Mouse (Mus musculus): ENCODE data around the gene Ralgapa2. TPM values are rescaled to one million over a fixed set of nuclear protein-coding genes. Genes with fewer than 3 reads are reported as not detected.

Ralgapa2 gene
- polyA plus RNA-seq, 1 experiment = 2.3 TPM

- Histone ChIP-seq H3K79me2 (ENCODE audit: control insufficient read depth, insufficient read depth) (no peaks in the 10 kb centered on the region), H3K36me3 (ENCODE audit: control insufficient read depth, insufficient read depth) (no peaks in the 10 kb centered on the region), H3ac (ENCODE audit: control insufficient read depth, insufficient read length, low read depth) (no peak overlapping the region), H3K4me3 (ENCODE audit: insufficient read depth, poor library complexity, severe bottlenecking) (no peak overlapping the region), H3K79me3 (ENCODE audit: low read depth) (no peaks in the 10 kb centered on the region), H3K27me3 (ENCODE audit: control insufficient read depth, insufficient read depth, insufficient read length) (no peaks in the 10 kb centered on the region)
- TF ChIP-seq MYOD1 (IDR thresholded peaks at IDR 0.05; ENCODE audit: control insufficient read depth, insufficient read length, low read depth) (no peak), MAX (IDR thresholded peaks at IDR 0.05) (no peak), MYOG (IDR thresholded peaks at IDR 0.05; ENCODE audit: control insufficient read depth, extremely low read depth, insufficient read length) (no peak)
These were observed 266.7 kb downstream of the Ralgapa2 start for GRCm38 (mm10) chr2:146245401-146245800.

GRCm38 (mm10) chr2:146244049-146244448 lies 268.1 kb downstream of the Ralgapa2 start:
- Histone ChIP-seq H3K79me2 (ENCODE audit: control insufficient read depth, insufficient read depth) (no peaks in the 10 kb centered on the region), H3K27me3 (ENCODE audit: control insufficient read depth, insufficient read depth, insufficient read length) (no peaks in the 10 kb centered on the region), H3K36me3 (ENCODE audit: control insufficient read depth, insufficient read depth) (no peaks in the 10 kb centered on the region), H3K79me3 (ENCODE audit: low read depth) (no peaks in the 10 kb centered on the region), H3K4me3 (ENCODE audit: insufficient read depth, poor library complexity, severe bottlenecking) (no peak overlapping the region), H3ac (ENCODE audit: control insufficient read depth, insufficient read length, low read depth) (no peak overlapping the region)
- TF ChIP-seq MYOD1 (IDR thresholded peaks at IDR 0.05; ENCODE audit: control insufficient read depth, insufficient read length, low read depth) (no peak), FOSL1 (IDR thresholded peaks at IDR 0.05; ENCODE audit: insufficient read depth, low read length, poor library complexity, severe bottlenecking) (no peak), USF1 (IDR thresholded peaks at IDR 0.05; ENCODE audit: low read depth) (no peak), MAX (IDR thresholded peaks at IDR 0.05) (no peak), CEBPB (IDR thresholded peaks at IDR 0.05; ENCODE audit: low read depth) (no peak), MYOG (IDR thresholded peaks at IDR 0.05; ENCODE audit: control insufficient read depth, extremely low read depth, insufficient read length) (no peak), CTCF (IDR thresholded peaks at IDR 0.05; ENCODE audit: control insufficient read depth, insufficient read depth, insufficient read length) (no peak)

- no peak overlapping the region for H3K4me3 ChIP-seq (ENCODE audit: insufficient read depth, poor library complexity, severe bottlenecking)
- H3ac ChIP-seq (ENCODE audit: control insufficient read depth, insufficient read length, low read depth) = no peak overlapping the region
- TF ChIP-seq MYOG (IDR thresholded peaks at IDR 0.05; ENCODE audit: control insufficient read depth, extremely low read depth, insufficient read length) (no peak), USF1 (IDR thresholded peaks at IDR 0.05; ENCODE audit: low read depth) (no peak), CTCF (IDR thresholded peaks at IDR 0.05; ENCODE audit: control insufficient read depth, insufficient read depth, insufficient read length) (no peak), MAX (IDR thresholded peaks at IDR 0.05) (no peak), MYOD1 (IDR thresholded peaks at IDR 0.05; ENCODE audit: control insufficient read depth, insufficient read length, low read depth) (no peak), FOSL1 (IDR thresholded peaks at IDR 0.05; ENCODE audit: insufficient read depth, low read length, poor library complexity, severe bottlenecking) (no peak), CEBPB (IDR thresholded peaks at IDR 0.05; ENCODE audit: low read depth) (no peak)
- no peaks in the 10 kb centered on the region for H3K36me3 ChIP-seq (ENCODE audit: control insufficient read depth, insufficient read depth)
- no peaks in the 10 kb centered on the region for H3K79me2 ChIP-seq (ENCODE audit: control insufficient read depth, insufficient read depth)
- no peaks in the 10 kb centered on the region for H3K27me3 ChIP-seq (ENCODE audit: control insufficient read depth, insufficient read depth, insufficient read length)
- H3K79me3 ChIP-seq (ENCODE audit: low read depth) = no peaks in the 10 kb centered on the region
These were observed 272.9 kb downstream of the Ralgapa2 start for GRCm38 (mm10) chr2:146239196-146239747.

- Histone ChIP-seq H3K27me3 (ENCODE audit: control insufficient read depth, insufficient read depth, insufficient read length) (peaks cover 4% of the 10 kb centered on the region), H3K4me3 (ENCODE audit: insufficient read depth, poor library complexity, severe bottlenecking) (no peak overlapping the region), H3ac (ENCODE audit: control insufficient read depth, insufficient read length, low read depth) (no peak overlapping the region), H3K36me3 (ENCODE audit: control insufficient read depth, insufficient read depth) (no peaks in the 10 kb centered on the region), H3K79me2 (ENCODE audit: control insufficient read depth, insufficient read depth) (no peaks in the 10 kb centered on the region), H3K79me3 (ENCODE audit: low read depth) (no peaks in the 10 kb centered on the region)
- TF ChIP-seq CTCF (IDR thresholded peaks at IDR 0.05; ENCODE audit: control insufficient read depth, insufficient read depth, insufficient read length) (no peak), MAX (IDR thresholded peaks at IDR 0.05) (no peak), MYOD1 (IDR thresholded peaks at IDR 0.05; ENCODE audit: control insufficient read depth, insufficient read length, low read depth) (no peak), FOSL1 (IDR thresholded peaks at IDR 0.05; ENCODE audit: insufficient read depth, low read length, poor library complexity, severe bottlenecking) (no peak), USF1 (IDR thresholded peaks at IDR 0.05; ENCODE audit: low read depth) (no peak), CEBPB (IDR thresholded peaks at IDR 0.05; ENCODE audit: low read depth) (no peak), MYOG (IDR thresholded peaks at IDR 0.05; ENCODE audit: control insufficient read depth, extremely low read depth, insufficient read length) (no peak)
These were observed 280.7 kb downstream of the Ralgapa2 start for GRCm38 (mm10) chr2:146231485-146231884.

DNA sequence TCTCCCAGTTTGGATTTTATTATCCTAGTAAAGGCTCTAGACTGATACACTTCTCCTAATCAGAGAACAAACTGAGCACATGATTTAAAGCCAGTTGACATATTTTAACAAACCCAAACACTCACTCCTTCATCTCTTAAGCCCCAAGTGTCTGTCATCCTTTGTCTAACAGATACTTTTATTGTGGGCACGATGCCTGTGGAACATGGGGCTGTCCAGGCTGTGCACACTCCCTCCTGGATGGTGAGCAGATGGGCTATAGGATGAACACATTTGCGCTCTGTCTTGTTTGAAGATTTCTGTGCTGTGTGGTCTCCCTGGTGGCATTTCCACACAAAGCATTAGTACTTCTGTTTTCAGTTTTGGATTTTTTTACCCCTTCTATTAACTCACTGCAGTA lies 283.7 kb downstream of the Ralgapa2 start:
- Histone ChIP-seq H3K27me3 (ENCODE audit: control insufficient read depth, insufficient read depth, insufficient read length) (peaks cover 11% of the 10 kb centered on the region), H3K79me2 (ENCODE audit: control insufficient read depth, insufficient read depth) (no peaks in the 10 kb centered on the region), H3ac (ENCODE audit: control insufficient read depth, insufficient read length, low read depth) (no peak overlapping the region), H3K36me3 (ENCODE audit: control insufficient read depth, insufficient read depth) (no peaks in the 10 kb centered on the region), H3K79me3 (ENCODE audit: low read depth) (no peaks in the 10 kb centered on the region), H3K4me3 (ENCODE audit: insufficient read depth, poor library complexity, severe bottlenecking) (no peak overlapping the region)
- TF ChIP-seq USF1 (IDR thresholded peaks at IDR 0.05; ENCODE audit: low read depth) (no peak), FOSL1 (IDR thresholded peaks at IDR 0.05; ENCODE audit: insufficient read depth, low read length, poor library complexity, severe bottlenecking) (no peak), MAX (IDR thresholded peaks at IDR 0.05) (no peak), CEBPB (IDR thresholded peaks at IDR 0.05; ENCODE audit: low read depth) (no peak), CTCF (IDR thresholded peaks at IDR 0.05; ENCODE audit: control insufficient read depth, insufficient read depth, insufficient read length) (no peak), MYOG (IDR thresholded peaks at IDR 0.05; ENCODE audit: control insufficient read depth, extremely low read depth, insufficient read length) (no peak), MYOD1 (IDR thresholded peaks at IDR 0.05; ENCODE audit: control insufficient read depth, insufficient read length, low read depth) (no peak)

DNA sequence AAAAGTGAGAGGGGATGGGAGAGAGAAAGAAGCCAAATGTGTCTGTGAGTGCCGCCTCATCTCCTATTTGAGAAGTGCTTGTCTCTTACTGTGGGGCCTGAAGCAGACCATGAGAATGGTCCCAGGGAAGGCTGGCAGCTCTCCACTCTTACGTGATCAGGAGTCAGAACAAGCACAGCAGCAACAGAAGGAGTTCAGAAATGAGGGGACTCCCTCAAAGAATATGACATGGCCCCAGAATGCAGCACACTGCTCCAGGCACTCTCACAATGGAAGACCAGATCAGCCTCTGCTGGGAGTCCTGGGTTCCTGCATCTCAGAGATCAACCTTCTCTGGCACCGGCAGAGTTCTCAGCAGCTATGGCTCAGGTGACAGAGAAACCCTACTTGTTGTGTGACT lies 284.5 kb downstream of the Ralgapa2 start:
- Histone ChIP-seq H3K4me3 (ENCODE audit: insufficient read depth, poor library complexity, severe bottlenecking) (no peak overlapping the region), H3K27me3 (ENCODE audit: control insufficient read depth, insufficient read depth, insufficient read length) (peaks cover 19% of the 10 kb centered on the region), H3ac (ENCODE audit: control insufficient read depth, insufficient read length, low read depth) (no peak overlapping the region), H3K79me2 (ENCODE audit: control insufficient read depth, insufficient read depth) (no peaks in the 10 kb centered on the region), H3K36me3 (ENCODE audit: control insufficient read depth, insufficient read depth) (no peaks in the 10 kb centered on the region), H3K79me3 (ENCODE audit: low read depth) (no peaks in the 10 kb centered on the region)
- TF ChIP-seq CEBPB (IDR thresholded peaks at IDR 0.05; ENCODE audit: low read depth) = no peak
- TF ChIP-seq MYOD1 (IDR thresholded peaks at IDR 0.05; ENCODE audit: control insufficient read depth, insufficient read length, low read depth) = no peak
- TF ChIP-seq MAX (IDR thresholded peaks at IDR 0.05) = no peak
- TF ChIP-seq CTCF (IDR thresholded peaks at IDR 0.05; ENCODE audit: control insufficient read depth, insufficient read depth, insufficient read length) = no peak
- TF ChIP-seq MYOG (IDR thresholded peaks at IDR 0.05; ENCODE audit: control insufficient read depth, extremely low read depth, insufficient read length) = no peak
- no peak for TF ChIP-seq USF1 (IDR thresholded peaks at IDR 0.05; ENCODE audit: low read depth)
- TF ChIP-seq FOSL1 (IDR thresholded peaks at IDR 0.05; ENCODE audit: insufficient read depth, low read length, poor library complexity, severe bottlenecking) = no peak
